Mouse (Mus musculus): ENCODE results near the gene Zbtb38.
"Not testable (repeated sequence)": the region's sequence is repeated elsewhere in the genome, so short reads cannot be mapped to it uniquely, and the experiment has no call there.

Gene Zbtb38

DNA sequence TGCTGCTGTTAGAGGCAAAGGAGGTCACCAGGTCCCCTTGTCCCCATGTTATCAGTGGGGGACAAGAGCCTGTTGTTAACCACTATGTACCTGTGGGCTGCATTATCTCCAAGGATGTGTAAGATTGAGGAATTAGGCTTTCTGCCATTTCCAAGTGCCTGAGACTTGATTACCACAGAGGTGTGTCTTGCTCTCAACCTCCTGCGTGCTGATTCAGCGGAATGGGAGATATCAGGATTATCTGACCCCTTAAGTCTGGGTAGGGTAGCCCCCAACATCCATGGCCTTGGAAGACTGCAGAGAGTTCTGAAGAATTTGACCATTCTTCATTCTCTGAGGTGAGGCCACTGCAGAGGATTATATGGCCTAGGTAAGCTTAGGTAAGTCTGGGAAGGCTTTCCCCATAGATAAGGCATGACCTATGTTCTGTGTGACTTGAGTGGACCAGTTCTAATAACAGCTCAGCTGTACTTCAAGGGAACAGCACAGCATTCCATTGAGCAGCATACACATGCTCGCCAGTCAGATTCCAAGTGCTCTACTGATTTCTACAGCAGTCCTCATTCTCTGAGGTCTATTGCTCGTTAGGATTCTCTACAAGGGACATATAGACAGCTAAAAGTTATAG is 68.4 kb downstream of the Zbtb38 start:
- no peak for DNase-seq (ENCODE audit: low spot score in 2 of 2)

DNA sequence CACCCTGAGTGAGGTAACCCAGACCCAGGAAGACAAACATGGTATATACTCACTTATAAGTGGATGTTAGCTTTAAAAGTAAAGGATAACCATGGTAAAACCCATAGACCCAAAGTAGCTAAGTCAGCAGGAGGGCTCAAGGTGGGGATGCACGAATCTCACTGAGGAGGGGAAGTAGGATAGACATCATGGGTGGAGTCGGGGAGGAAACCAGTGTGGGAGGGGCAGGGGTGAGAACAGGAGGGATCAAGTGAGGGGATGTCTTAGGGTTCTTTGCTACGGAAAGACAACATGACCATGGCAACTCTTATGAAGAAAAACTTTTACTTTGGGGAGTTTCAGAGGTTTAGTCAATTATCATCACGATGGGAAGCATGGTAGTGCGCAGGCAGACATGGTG is 74.0 kb downstream of the Zbtb38 start:
- no peak for DNase-seq (ENCODE audit: low spot score in 2 of 2)

DNA sequence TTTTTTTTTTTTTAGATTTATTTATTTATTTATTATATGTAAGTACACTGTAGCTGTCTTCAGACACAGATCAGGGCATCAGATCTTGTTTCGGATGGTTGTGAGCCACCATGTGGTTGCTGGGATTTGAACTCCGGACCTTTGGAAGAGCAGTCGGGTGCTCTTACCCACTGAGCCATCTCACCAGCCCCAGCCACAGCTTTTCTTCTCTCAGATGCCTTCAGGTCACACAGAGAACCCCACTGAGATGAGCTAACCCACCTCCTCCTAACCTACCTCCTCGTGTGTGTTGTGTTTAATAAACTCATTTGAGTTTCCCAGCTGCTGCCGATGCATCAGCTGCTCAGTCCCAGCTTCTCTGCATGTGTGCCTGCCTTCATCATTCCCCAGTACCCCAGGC is 74.9 kb downstream of the Zbtb38 start:
- DNase-seq (ENCODE audit: low spot score in 2 of 2) = not testable (repeated sequence)

DNA sequence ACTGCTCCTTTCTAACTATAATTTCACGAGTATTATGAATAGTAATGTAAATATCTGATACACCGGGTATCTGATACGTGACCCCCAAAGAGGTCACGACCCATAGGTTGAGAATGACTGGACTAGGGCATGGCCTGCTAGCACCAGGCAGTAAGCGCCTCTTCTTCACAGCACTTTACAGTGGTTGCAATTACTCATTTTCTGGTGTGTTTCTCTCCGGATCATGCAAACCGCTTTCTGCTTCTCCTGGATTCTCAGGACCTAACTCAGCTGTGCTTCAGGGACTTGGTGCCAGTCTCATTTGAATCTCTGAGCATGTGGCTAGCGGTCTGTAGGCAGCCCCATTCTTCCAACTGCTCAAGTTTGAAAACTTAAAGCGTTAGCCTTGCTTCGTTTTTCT is 76.0 kb downstream of the Zbtb38 start:
- DNase-seq (ENCODE audit: low spot score in 2 of 2) = no peak

DNA sequence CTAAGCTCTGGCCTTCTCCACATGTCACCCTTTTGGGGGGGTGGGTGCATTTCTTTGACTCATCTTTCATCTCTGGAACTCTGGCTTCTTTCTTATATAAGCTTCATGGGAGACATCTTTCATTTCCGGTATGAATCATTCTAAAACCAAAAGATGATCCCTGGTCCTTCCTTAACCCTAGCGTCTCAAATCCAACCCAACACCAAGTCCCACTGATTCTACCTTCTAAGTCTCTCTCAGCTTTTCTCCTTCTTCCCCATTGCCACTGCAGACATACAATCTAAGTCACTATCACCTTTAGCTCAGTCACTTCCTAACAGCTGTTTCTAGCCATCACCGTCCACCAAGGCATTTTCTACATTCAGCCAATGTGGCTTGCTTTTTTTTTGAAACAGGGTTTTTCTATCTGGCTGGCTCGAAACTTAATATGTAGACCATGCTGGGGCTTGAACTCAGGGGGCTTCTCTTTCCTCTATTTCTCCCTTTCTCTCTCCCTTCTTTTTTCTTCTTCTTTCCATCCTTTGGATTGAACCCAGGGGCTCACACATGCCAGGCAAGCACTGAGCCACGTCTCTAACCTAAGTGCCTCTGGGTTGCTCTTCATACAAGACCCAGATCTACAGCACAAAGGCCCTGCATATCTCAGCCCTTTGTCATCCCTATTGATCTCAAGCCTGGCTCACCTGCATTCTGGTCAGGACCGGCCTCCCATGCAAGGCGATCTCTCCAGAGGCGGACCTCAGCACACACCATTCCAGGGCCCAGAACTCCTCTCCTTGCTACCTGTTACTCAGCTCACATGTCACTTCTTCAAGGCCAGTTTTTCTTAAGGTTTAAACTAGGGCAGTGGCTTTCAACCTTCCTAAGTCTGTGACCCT is 76.6 kb downstream of the Zbtb38 start:
- no peak for DNase-seq (ENCODE audit: low spot score in 2 of 2)

DNA sequence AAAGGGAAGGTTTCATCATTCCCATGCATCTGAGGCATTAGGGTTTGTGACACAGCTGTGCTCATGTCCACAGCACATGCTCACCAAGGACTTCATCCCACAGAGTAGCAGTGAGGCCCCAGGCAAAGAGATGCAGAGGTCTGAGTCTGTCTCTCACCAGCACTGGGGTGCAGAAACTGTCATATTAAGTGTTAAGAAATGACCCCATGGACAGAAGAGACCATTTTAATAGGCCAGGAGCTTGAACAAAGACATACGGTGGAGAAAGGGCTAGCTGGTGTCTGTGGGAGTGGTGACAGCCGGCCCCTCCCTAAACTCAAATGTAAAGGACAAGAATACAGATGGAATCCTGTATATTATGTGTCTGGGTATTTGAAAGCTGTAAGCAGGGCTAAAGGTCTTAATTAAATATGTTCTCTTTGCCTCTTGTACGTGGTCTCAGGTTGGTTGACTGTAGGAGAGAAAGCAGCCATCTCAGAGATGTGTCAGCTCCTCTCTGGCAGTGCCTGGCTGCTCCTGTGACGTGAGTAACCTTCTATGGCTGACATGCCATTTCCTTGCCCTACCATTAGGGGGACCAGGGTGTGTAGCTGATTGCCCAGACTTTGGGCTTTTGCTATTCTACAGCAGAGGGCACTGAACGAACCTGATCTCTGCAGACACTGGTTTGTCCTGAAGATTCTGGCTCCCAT is 77.4 kb downstream of the Zbtb38 start:
- no peak for DNase-seq (ENCODE audit: low spot score in 2 of 2)

DNA sequence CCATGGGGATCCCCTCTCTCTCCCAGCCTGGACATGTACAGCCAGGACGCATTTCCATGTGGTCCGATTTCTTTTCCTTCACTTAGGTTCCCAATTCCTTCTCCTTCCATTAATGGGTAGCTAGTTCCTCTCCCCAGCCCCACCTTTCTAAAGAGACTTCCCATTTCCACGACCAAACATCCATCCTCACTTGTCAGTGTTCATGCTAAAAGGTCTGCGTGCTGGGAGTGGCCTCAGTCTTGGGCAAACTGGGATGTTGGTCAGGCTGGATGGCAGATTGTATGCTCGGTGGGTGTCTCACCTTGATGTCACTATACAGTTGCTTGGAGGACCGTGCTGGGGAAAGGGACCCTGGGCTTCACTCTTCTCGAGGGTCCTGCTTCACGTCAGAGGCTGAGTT is 78.3 kb downstream of the Zbtb38 start:
- no peak for DNase-seq (ENCODE audit: low spot score in 2 of 2)

DNA sequence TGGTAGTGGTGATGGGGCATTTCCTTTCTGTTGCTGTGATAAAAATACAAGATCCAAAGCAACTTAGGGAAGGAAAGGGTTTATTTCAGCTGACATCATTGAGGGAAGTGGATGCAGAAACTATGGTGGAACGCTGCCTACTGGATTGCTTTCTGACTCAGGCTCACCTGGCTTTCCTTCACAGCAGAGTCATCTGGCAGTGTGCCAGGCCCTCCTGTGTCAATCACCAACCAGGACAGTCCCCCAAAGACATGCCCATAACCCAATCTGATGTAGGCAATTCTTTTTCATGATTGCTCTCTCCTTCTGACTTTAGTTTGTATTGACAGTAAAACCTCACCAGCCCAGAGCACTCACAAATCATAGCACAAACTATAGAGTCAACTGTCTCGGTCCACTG is 80.2 kb downstream of the Zbtb38 start:
- no peak for DNase-seq (ENCODE audit: low spot score in 2 of 2)

DNA sequence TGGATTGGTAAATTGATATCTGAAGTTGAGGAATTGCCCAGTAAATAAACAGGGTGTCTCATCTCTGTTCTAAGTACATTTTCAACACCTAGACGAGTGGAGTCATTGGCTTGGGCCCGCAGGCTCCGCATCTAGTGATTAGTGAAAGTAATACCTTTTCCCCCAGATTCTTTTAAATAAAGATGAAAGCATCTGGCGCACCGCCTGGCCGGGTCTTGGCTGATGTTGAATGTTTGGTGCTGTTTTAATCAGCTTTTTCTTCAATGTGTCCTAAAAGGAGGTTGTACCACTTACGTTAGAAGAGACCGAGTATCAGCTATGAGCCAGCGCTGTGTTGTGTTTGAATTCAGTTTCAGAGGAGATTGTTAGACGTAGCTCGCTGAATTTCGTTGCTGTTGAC is 81.4 kb downstream of the Zbtb38 start:
- DNase-seq (ENCODE audit: low spot score in 2 of 2) = no peak

DNA sequence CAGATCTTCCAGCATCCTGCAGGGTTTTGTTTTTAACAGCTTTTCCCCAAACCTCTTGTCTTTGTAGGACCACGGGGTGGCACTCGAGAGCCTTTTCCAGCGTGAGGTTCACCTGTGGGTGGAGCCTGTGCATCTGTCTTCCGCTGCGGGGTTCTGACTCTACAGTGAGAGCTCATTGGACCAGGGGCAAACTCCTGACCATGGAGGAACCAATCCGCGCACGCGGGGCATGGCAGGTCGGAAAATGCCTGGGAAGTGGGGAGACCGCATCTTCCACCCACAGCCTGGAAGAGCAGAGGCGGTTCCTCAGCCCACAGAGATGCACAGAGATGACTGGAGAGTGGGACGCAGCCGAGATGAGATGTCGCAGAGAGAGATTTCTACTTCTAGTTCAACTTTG is 82.8 kb downstream of the Zbtb38 start:
- peak; percentile 95 to 98 for DNase-seq (ENCODE audit: low spot score in 2 of 2)

DNA sequence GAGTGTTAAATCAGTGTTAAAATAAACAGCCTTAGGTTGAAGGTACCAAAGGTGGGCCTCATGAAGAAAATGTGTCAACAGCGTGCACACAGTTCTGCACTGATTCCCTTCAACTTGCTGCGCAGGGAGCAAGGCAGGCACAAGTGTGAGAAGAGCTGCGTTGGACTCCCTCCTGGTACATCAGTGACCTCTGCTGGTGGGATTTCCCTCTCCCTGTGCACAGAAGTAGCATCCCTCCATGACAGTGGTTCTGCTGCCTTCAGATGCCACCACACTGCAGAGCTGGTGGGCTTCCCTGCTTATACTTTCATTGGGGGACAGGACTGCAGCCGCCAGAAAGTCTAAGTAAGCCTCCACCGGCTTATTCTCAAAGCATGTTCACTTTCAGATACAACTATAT is 84.0 kb downstream of the Zbtb38 start:
- DNase-seq (ENCODE audit: low spot score in 2 of 2) = peak; percentile 52 to 62

DNA sequence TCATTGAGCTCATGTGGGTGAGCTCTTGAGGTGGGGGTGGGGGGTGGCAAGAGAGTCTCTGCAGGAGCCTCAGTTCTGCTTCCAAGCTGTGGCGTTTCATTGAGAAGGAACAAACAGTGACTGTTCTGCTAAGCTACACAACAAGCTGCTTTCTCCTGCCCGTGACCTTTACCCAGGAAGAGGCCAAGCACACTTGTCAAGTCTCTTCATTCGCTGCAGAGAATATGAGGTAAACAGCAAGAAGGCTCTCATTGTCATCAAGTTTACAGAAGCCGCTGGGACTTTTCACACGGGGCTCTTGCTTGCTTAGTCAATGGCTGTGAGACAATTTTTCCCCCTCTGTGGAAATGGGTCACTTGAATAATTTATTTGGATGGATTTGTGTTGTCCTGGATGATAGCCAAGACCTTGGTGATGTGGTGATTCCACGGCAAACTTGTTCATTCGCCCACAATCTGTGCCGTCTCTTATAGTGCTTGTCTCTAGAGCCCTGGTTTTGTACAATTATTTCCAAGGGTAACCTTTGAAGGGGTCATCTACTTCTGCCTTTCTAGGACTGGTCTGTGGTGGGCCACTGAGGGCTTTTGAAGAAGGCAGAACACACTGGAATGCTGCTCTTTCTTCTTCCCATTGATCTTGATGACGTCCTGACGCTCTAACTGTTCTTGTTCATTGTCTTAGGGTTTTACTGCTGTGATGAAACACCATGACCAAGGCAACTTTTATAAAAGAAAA is 92.0 kb downstream of the Zbtb38 start:
- DNase-seq (ENCODE audit: low spot score in 2 of 2) = peak in 1 of 2 experiments; percentile 43

DNA sequence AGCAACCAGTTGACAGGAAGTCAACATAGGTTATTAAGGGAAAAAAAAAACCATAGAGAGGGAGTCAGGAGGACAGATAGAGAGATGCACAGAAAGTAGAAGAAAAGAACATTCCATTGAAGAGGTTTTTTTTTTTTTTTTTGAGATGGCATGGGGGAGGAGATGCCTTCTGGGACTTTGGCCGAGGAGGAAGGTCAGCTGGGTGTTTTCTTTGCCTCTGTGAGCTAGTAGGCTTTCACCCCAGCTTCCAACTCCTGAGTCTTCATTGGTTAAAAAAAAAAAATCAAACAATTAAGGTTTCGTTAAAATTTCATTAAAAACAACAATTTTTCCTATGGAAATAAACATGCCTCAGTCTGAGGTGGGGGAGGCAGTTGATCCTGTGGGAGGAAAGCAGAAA is 92.8 kb downstream of the Zbtb38 start:
- DNase-seq (ENCODE audit: low spot score in 2 of 2) = no peak

DNA sequence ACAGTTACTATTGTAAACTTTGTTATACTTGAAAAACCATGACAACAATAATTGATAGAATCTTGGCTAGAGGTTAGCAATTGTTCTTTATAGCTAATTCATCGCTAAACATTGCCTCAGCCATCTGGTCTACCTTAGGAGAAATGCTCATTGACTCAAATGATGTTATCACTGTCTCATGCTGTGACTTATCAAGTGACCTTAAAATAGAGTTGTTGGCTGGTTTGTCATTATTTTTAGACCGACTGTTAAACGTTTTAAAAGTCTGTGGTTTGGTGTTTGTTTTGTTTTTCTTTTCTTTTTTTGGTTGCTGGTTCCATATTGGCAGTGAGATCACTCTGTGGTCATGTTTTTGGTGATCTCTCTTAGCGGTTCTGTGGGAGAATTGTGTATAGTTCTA is 99.1 kb downstream of the Zbtb38 start:
- DNase-seq (ENCODE audit: low spot score in 2 of 2) = no peak

DNA sequence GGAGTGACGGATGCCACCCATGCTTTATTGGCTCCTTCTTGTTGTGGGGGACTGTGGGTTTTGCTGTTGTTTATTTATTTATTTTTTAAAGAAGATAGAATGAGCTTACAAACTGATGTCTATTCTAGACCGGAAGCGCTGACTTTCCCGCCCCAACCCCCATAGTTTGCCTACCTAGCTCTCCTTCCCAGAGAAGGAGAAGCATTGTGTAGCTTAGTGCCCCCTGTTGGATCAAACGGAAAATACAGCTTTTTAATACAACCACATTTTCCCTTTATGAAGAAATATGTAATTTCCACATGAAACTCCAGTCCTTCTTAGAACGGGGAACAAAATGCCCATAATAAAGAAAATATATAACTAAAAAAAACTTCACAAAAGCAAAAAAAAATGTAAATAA is 99.9 kb downstream of the Zbtb38 start:
- no peak for DNase-seq (ENCODE audit: low spot score in 2 of 2)

DNA sequence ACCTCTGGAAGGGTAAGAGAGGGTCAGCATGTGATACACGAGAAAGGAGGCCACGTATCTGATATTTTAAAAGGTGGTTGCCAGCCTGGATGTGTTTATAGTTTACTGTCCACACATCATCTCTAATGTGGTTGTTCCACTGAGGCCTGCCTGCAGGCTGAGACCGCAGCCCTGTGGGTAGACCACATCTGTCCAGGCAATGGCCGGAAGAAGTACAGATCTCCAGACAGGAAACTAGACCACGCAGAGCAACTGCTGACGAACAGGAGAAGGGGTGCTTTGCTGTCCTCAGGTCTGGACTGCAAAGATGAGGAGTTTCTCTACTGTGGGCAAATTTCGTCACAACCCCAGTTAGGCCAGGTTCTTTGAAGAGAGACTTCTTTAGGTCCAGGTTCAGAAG is 101.8 kb downstream of the Zbtb38 start:
- DNase-seq (ENCODE audit: low spot score in 2 of 2) = no peak

DNA sequence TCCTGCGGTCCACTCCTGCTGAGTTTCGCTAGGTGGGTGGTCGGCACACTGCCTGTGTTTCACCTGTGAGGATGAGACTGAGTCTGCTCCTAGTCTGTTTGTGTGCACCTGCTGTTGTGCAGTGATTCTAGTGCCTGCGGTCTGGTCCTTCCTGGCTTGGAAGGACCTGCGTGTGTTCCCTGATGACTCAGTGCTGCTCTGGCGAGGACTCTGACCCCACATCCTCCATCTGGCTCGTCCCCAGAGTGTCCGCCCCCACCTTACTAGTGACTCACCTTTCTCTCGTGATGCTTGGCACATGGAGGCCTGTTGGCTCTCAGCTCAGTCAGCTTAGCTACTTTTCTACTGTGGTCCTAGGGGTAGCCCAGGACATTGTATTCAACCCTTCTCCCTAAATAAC is 102.7 kb downstream of the Zbtb38 start:
- peak; percentile 39 to 40 for DNase-seq (ENCODE audit: low spot score in 2 of 2)

DNA sequence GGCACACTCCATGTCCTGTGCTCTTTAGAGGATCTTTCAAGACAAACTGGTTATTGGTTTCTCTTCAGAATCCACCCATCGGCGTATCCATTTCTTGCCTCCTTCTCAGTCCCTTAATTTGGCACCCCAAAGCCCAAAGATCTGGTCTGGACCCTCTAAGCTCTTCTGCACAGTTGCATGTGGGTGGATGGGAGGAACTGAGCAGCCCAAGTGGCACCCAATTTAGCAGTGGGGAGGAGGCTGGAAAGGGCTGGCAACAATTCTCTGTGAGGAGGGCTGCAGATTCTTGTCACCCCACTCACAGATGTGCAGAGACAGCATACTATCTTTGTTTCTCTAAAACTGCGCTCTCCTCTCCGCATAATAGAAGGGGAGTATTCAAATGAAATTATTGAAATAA is 103.3 kb downstream of the Zbtb38 start:
- DNase-seq (ENCODE audit: low spot score in 2 of 2) = peak; percentile 26 to 64

DNA sequence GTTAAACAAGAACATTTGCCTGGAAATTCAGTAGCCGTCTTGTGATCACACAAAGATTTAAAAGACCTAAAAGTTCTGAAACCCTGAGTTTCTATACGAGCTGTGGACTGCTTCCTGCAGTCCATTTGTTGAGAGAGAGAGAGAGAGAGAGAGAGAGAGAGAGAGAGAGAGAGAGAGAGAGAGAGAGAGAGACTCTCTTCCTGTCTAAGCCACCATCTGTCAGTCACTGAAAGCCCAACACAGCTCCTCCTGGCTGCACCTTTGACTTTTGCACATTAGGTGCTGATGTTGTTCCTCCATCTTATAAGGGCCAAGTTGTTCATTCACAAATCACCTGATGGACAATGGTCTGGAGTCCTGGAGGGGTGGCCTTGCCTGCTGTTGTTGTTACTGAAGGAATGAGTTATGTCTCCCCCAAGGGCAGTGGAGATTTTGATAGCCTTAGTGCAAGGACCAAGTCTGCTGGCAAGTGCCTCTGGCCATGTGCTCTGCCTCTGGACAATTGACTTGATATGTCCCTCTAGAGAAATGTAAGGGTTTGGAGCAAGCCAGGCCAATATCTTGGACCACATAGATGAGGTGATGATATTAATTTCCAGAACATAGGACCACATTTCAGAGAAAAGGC is 105.8 kb downstream of the Zbtb38 start:
- DNase-seq (ENCODE audit: low spot score in 2 of 2) = no peak

DNA sequence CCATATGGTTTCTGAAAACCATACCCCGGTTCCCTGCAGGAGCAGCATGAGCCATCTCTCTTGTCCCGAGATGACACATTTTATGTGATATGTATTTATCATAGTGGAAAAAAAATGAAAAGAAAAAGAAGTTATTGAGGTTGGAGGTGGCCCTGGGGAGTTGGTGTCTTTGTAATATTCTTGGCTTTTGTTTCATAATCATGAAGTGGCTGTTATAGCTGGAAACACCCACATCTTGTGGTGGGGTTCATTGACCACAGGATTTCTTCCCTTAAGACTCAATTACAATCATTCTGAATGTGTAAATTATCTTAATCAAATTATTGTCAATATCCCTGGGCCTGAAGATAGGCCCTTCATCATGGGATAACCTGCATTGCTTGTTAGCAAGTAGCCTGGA is 107.8 kb downstream of the Zbtb38 start:
- DNase-seq (ENCODE audit: low spot score in 2 of 2) = no peak

DNA sequence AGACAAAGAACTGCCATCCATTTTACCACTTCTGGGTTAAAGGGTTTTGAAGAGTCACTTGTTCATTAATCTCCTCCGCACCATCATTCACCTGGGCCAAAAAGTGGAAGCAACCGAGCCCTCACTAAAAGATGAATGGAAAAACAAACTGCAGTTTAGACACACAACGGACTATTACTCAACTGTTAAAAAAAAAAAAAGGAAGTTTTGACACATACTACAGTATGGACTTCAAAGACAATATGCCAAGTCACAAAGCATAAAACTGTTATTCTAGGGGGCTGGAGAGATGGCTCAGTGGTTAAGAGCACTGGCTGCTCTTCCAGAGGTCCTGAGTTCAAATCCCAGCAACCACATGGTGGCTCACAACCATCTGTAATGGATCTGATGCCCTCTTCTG is 108.6 kb downstream of the Zbtb38 start:
- DNase-seq (ENCODE audit: low spot score in 2 of 2) = not testable (repeated sequence)

DNA sequence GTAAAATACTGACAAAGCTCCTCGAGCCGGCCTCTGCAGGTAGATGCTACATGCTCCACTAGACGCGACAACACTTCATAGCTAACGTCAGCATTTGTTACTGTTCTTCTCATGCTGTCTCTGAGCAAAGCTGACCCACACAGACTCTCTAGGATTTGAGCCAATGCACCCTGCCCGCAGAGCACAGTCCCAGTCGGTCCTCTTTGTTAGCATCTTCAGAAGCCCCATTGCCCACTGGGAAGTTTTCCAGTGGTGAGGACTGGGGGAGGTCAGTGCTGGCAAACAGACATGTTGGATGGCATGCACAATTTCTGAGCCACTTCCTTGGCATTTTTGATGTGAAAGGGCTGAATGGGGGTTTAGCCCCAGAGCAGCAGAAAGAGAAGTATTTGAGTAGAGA is 113.2 kb downstream of the Zbtb38 start:
- no peak for DNase-seq (ENCODE audit: low spot score in 2 of 2)

All from right cerebral cortex, postnatal 36 days (tissue).